Mouse (Mus musculus): Measurements from ENCODE around the gene Kcnh3.

DNA sequence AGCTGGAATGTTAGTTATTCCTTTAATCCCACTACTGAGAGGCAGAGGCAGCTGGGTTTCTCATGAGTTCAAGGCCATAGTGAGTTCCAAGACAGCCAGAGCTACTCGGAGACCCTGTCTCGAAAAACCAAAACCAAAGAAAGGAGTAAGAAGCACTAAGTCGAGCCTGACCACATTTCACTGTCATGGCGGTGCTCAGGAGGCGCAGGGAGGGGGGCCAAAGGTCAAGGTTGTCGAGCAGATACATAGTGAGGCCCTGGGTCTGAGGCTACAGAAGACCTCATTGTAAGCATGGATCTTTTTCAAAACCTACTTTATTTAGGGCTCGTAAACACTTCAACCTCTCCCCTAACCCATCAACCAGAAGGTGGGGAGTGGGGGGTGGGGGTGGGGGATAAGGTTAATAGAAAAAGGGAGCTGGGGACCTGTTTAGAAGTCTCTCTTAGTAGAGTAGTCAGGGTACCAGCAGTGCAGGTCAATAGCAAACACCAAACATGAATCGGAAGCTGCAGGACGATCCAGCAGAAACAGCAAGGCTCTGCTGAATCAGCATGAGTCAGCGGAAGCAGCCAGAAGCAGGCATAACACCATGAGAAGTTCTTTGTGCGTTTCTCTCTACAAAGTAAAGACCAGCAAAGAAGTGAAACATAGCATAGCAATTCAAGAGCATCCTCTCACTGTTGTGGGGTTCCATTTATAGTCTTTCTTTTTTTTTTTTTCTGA lies 8.8 kb upstream of the Kcnh3 start:
- TF ChIP-seq CTCF (IDR thresholded peaks at IDR 0.05; ENCODE audit: extremely low read depth, insufficient read length, insufficient replicate concordance, low read depth, low read length) (no peak), POLR2A (IDR thresholded peaks at IDR 0.05; ENCODE audit: low read depth, low read length) (no peak)
